Mouse (Mus musculus) kidney, adult 2 months (tissue): ENCODE results near the gene Uspl1.

Experiments used
- CTCF ChIP-seq: fragments of 200-500 bp; conservative IDR thresholded peaks from 2 replicates; pipeline ENCODE4 v1.5.1; 2011; ENCODE audit warnings: low read depth, mild to moderate bottlenecking, control low read depth, low read length, moderate library complexity, mixed read lengths; ENCODE audit not compliant: insufficient read depth, insufficient read length
- POLR2A ChIP-seq: fragments of 200-500 bp; IDR thresholded peaks from one replicate; pipeline ENCODE4 v1.6.1; 2011; ENCODE audit warnings: low read depth, low read length, control low read depth

- no peak; the same call in 1 of the 2 replicates for TF ChIP-seq CTCF
- TF ChIP-seq POLR2A: no peak
Observed at GRCm38 (mm10) chr5:149135455-149136354, 48.4 kb upstream of the Uspl1 start.
